Mouse (Mus musculus) v-Abl transformed pro-B cells (cell line): Measurements from ENCODE around the gene Plbd2.

Experiments used
- in situ Hi-C, 2 experiments: fragments of 400-800 bp; cut with MboI; formaldehyde crosslinking; loops; one replicate each; pipeline ENCODE4 v1.15.1; 2025; ENCODE audit not compliant: unreplicated experiment in 2 of 2

Plbd2 gene

GRCm38 (mm10) chr5:120447305-120447704, 56.1 kb downstream of the Plbd2 start:
- in situ Hi-C loops = loop anchor here (10.0 to 25.0 kb wide), 3 partner anchors 310 to 1660 kb away; no protein-coding TSS in a partner anchor

GRCm38 (mm10) chr5:120440733-120441132, 62.7 kb downstream of the Plbd2 start:
- in situ Hi-C loops = loop anchor here (10.0 to 25.0 kb wide), 3 partner anchors 303 to 1653 kb away; no protein-coding TSS in a partner anchor

GRCm38 (mm10) chr5:120439887-120440670, 63.3 kb downstream of the Plbd2 start:
- in situ Hi-C loops = loop anchor here (10.0 to 25.0 kb wide), 3 partner anchors 303 to 1653 kb away; no protein-coding TSS in a partner anchor

- in situ Hi-C loops = loop anchor here (25.0 kb wide), 2 partner anchors 302 to 1652 kb away; no protein-coding TSS in a partner anchor
Measured at GRCm38 (mm10) chr5:120438991-120439710, 64.3 kb downstream of the Plbd2 start.

- in situ Hi-C loops = loop anchor here (25.0 kb wide), 2 partner anchors 301 to 1651 kb away; no protein-coding TSS in a partner anchor
Measured at GRCm38 (mm10) chr5:120438469-120438868, 65.0 kb downstream of the Plbd2 start.

- in situ Hi-C loops = loop anchor here (25.0 kb wide), 2 partner anchors 301 to 1651 kb away; no protein-coding TSS in a partner anchor
Measured at GRCm38 (mm10) chr5:120437986-120438385, 65.4 kb downstream of the Plbd2 start.

- in situ Hi-C loops = loop anchor here (25.0 kb wide), 2 partner anchors 300 to 1650 kb away; no protein-coding TSS in a partner anchor
Measured at GRCm38 (mm10) chr5:120437539-120437938, 65.9 kb downstream of the Plbd2 start.

- in situ Hi-C loops = loop anchor here (25.0 kb wide), 2 partner anchors 300 to 1650 kb away; no protein-coding TSS in a partner anchor
Measured at GRCm38 (mm10) chr5:120436885-120437495, 66.4 kb downstream of the Plbd2 start.

- in situ Hi-C loops = loop anchor here (25.0 kb wide), 2 partner anchors 299 to 1649 kb away; no protein-coding TSS in a partner anchor
Measured at GRCm38 (mm10) chr5:120435731-120436501, 67.5 kb downstream of the Plbd2 start.

GRCm38 (mm10) chr5:120435006-120435681, 68.3 kb downstream of the Plbd2 start:
- in situ Hi-C loops = loop anchor here (25.0 kb wide), 2 partner anchors 298 to 1648 kb away; no protein-coding TSS in a partner anchor

GRCm38 (mm10) chr5:120434231-120434735, 69.1 kb downstream of the Plbd2 start:
- in situ Hi-C loops = loop anchor here (25.0 kb wide), 2 partner anchors 297 to 1647 kb away; no protein-coding TSS in a partner anchor
